Mouse (Mus musculus) gastrocnemius, adult 2 months (tissue): ENCODE measurements around the gene Scaf11. TPM values are rescaled to one million over a fixed set of nuclear protein-coding genes. Genes with fewer than 3 reads are reported as not detected.
A peak's percentile ranks its signal among the peaks of the same experiment; 100 is the strongest.
"Not testable (repeated sequence)": the region's sequence is repeated elsewhere in the genome, so short reads cannot be mapped to it uniquely, and the experiment has no call there.

ENCODE experiments used
- DNase-seq: peaks from one replicate; pipeline ENCODE4 v3.0.0; 2022
- H3K27ac ChIP-seq: fragments of 200-600 bp; 2 replicates; pipeline ENCODE4 v1.8.1; 2022; ENCODE audit warnings: mild to moderate bottlenecking
- H3K4me3 ChIP-seq: fragments of 200-600 bp; 2 replicates; pipeline ENCODE4 v1.8.1; 2022; ENCODE audit warnings: mild to moderate bottlenecking, moderate library complexity
- CTCF ChIP-seq: fragments of 200-600 bp; IDR thresholded peaks from 2 replicates; pipeline ENCODE4 v1.8.1; 2022; ENCODE audit warnings: antibody characterized with exemption, mild to moderate bottlenecking, moderate library complexity
- intact Hi-C: fragments of 180-260 bp; cut with DNase I; formaldehyde crosslinking; loops from one replicate; pipeline ENCODE4 v1.15.1; 2025
- total RNA-seq, 2 experiments: library from RNA; stranded (reverse); gene quantifications; 2 replicates each; pipeline ENCODE4 v1.2.3; 2021

The Scaf11 gene
- total RNA-seq, 2 experiments from 2014 or later: 41.3 to 43.3 TPM

GRCm38 (mm10) chr15:96460451-96460729, 253 bp downstream of the Scaf11 start:
- intact Hi-C loops: loop anchor here (2.0 kb wide), 1 partner anchor 174 kb away; the partner anchor contains the start of gene Arid2
- Histone ChIP-seq H3K4me3 (peak overlapping the region; percentile 95), H3K27ac (peak overlapping the region; percentile 99)
- no peak for DNase-seq
- TF ChIP-seq CTCF: no peak

GRCm38 (mm10) chr15:96459741-96460450, 747 bp downstream of the Scaf11 start:
- TF ChIP-seq CTCF: no peak
- intact Hi-C loops: loop anchor here (2.0 kb wide), 1 partner anchor 173 kb away; the partner anchor contains the start of gene Arid2

GRCm38 (mm10) chr15:96458273-96458672, 2.4 kb downstream of the Scaf11 start:
- intact Hi-C loops: no loop called here
- no peak overlapping the region for H3K4me3 ChIP-seq
- no peak for DNase-seq
- TF ChIP-seq CTCF: no peak
- H3K27ac ChIP-seq: no peak overlapping the region; the same call in 1 of the 2 replicates

More at GRCm38 (mm10) chr15:96459741-96460450, 747 bp downstream of the Scaf11 start:
- Histone ChIP-seq H3K27ac (peak overlapping the region; percentile 99), H3K4me3 (peak overlapping the region; percentile 95)
- peak; percentile 84 for DNase-seq

- no peak for DNase-seq
- intact Hi-C loops: no loop called here
- no peak for TF ChIP-seq CTCF
- H3K4me3 ChIP-seq: no peak overlapping the region
- no peak overlapping the region for H3K27ac ChIP-seq
Observed at GRCm38 (mm10) chr15:96457338-96457664, 3.3 kb downstream of the Scaf11 start.

- intact Hi-C loops: no loop called here
- DNase-seq: no peak
- no peak overlapping the region for H3K27ac ChIP-seq
- no peak overlapping the region for H3K4me3 ChIP-seq
- no peak for TF ChIP-seq CTCF
Observed at GRCm38 (mm10) chr15:96456651-96457337, 3.8 kb downstream of the Scaf11 start.

GRCm38 (mm10) chr15:96455595-96456214, 4.9 kb downstream of the Scaf11 start:
- Histone ChIP-seq H3K27ac (0 out of 2 replicates have a peak overlapping the region, but pooled peaks have one; percentile 8), H3K4me3 (no peak overlapping the region)
- no peak for TF ChIP-seq CTCF
- intact Hi-C loops: no loop called here
- DNase-seq: no peak

GRCm38 (mm10) chr15:96453346-96453745, 7.3 kb downstream of the Scaf11 start:
- intact Hi-C loops: no loop called here
- no peak overlapping the region for H3K27ac ChIP-seq
- no peak for DNase-seq
- no peak for TF ChIP-seq CTCF
- H3K4me3 ChIP-seq: no peak overlapping the region

- intact Hi-C loops: no loop called here
- DNase-seq: peak; percentile 50
- TF ChIP-seq CTCF: no peak
- Histone ChIP-seq H3K4me3 (no peak overlapping the region), H3K27ac (0 out of 2 replicates have a peak overlapping the region, but pooled peaks have one; percentile 10)
Observed at GRCm38 (mm10) chr15:96448656-96449299, 11.9 kb downstream of the Scaf11 start.

GRCm38 (mm10) chr15:96446785-96447184, 13.9 kb downstream of the Scaf11 start:
- no peak overlapping the region for H3K27ac ChIP-seq
- intact Hi-C loops: no loop called here
- no peak overlapping the region for H3K4me3 ChIP-seq
- no peak for TF ChIP-seq CTCF
- no peak for DNase-seq

- H3K4me3 ChIP-seq, DNase-seq, H3K27ac ChIP-seq, intact Hi-C loops: not testable (repeated sequence)
Observed at GRCm38 (mm10) chr15:96441480-96441879, 19.2 kb downstream of the Scaf11 start.

GRCm38 (mm10) chr15:96434202-96434601, 26.4 kb downstream of the Scaf11 start:
- TF ChIP-seq CTCF: peak; percentile 29; the same call in 1 of the 2 replicates
- H3K4me3 ChIP-seq: no peak overlapping the region
- intact Hi-C loops: no loop called here
- H3K27ac ChIP-seq: no peak overlapping the region
- DNase-seq: no peak

- H3K4me3 ChIP-seq: no peak overlapping the region
- TF ChIP-seq CTCF: no peak
- no peak overlapping the region for H3K27ac ChIP-seq
- intact Hi-C loops: no loop called here
- DNase-seq: no peak
Observed at GRCm38 (mm10) chr15:96419920-96420319, 40.7 kb downstream of the Scaf11 start.

- Histone ChIP-seq H3K27ac (peak overlapping the region; percentile 20; the same call in 1 of the 2 replicates), H3K4me3 (no peak overlapping the region)
- no peak for TF ChIP-seq CTCF
- intact Hi-C loops: no loop called here
- no peak for DNase-seq
Observed at GRCm38 (mm10) chr15:96418161-96418560, 42.5 kb downstream of the Scaf11 start.
